Mouse (Mus musculus): ENCODE data around the gene Nfe2. TPM values are rescaled to one million over a fixed set of nuclear protein-coding genes. Genes with fewer than 3 reads are reported as not detected.

Gene Nfe2
- polyA plus RNA-seq, 1 experiment from 2014 or later = 2.4 TPM

DNA sequence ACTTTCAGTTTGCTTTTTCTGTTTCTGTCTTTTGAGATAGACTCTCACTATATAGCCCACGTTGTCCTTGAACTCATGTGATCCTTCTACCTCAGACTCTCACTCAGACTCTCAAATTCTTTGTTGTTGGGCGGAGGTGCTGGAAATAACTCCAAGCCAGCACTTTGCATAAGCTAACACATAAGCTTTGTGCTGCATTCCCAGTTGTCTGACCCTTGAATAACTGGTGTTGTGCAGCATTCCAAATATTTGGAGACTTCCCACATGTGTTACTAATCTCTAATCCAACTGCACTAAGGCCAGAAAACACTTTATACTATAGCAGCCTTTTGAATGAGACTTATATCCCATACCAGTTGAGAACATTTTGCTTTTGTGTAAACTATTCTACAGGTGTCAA lies 29.3 kb downstream of the Nfe2 start:
- H3K9me3 ChIP-seq = no peaks in the 10 kb centered on the region
- H3K4me1 ChIP-seq = peaks cover 13% of the 10 kb centered on the region
- WGBS = 65% methylated on average over 2 of the region's 2 CpGs
- H3K27ac ChIP-seq = no peak overlapping the region
- H3K4me3 ChIP-seq = no peak overlapping the region
- no peak overlapping the region for H3K4me2 ChIP-seq
- ATAC-seq (ENCODE audit: insufficient number of reproducible peaks, insufficient read depth, low FRiP score, low TSS enrichment, low read depth) = no peak
- H3K36me3 ChIP-seq = 0 out of 2 replicates have a peak, but pooled peaks cover 6% of the 10 kb centered on the region
- H3K27me3 ChIP-seq = no peaks in the 10 kb centered on the region
- no peak overlapping the region for H3K9ac ChIP-seq

GRCm38 (mm10) chr15:103227572-103227971 lies 30.6 kb downstream of the Nfe2 start:
- Histone ChIP-seq H3K9ac (no peak overlapping the region), H3K4me1 (peaks cover 13% of the 10 kb centered on the region), H3K4me3 (no peak overlapping the region), H3K27me3 (no peaks in the 10 kb centered on the region), H3K27ac (no peak overlapping the region), H3K9me3 (no peaks in the 10 kb centered on the region), H3K4me2 (no peak overlapping the region), H3K36me3 (0 out of 2 replicates have a peak, but pooled peaks cover 9% of the 10 kb centered on the region)
- 87% methylated on average over 2 of the region's 2 CpGs for WGBS
- ATAC-seq (ENCODE audit: insufficient number of reproducible peaks, insufficient read depth, low FRiP score, low TSS enrichment, low read depth) = no peak

DNA sequence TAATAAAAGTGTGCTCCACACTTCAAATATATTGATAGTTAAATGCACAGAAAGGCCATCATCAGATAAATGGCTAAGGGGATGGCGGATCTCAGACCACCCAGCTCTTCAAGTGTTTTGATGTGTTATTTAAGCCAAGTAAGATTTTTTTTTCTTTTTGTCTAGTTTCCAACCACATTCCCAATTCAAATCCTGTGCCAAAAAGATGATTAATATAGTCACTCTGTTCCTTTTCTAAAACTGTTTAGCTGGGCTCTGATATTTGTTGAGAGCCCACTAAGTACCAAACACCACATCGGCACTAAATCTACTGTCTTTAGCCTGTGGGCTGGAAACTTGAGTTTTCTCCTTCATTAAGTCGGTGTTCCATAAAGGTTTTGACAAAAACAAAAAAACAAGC lies 31.2 kb downstream of the Nfe2 start:
- Histone ChIP-seq H3K4me2 (no peak overlapping the region), H3K36me3 (0 out of 2 replicates have a peak, but pooled peaks cover 10% of the 10 kb centered on the region), H3K4me3 (no peak overlapping the region), H3K9me3 (no peaks in the 10 kb centered on the region), H3K4me1 (peaks cover 13% of the 10 kb centered on the region), H3K27me3 (no peaks in the 10 kb centered on the region), H3K9ac (no peak overlapping the region), H3K27ac (no peak overlapping the region)
- 85% methylated on average over 3 of the region's 3 CpGs for WGBS
- ATAC-seq (ENCODE audit: insufficient number of reproducible peaks, insufficient read depth, low FRiP score, low TSS enrichment, low read depth) = no peak

DNA sequence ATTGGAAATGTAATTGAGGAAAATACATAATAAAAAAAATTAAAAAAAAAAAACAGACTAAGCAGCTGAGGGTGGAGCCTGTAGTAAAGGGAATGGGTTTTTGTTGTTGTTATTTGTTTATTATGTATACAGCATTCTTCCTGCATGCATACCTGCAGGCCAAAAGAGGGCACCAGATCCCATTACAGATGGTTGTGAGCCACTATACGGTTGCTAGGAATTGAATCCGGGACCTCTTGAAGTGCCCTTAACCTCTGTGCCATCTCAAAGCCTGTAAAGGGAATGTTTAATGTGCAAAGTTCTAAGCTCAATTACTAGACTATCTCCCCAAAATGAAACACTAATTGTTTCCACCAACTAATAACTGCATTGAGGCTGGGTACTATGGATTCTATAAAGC lies 34.0 kb downstream of the Nfe2 start:
- Histone ChIP-seq H3K27ac (no peak overlapping the region), H3K4me3 (no peak overlapping the region), H3K36me3 (0 out of 2 replicates have a peak, but pooled peaks cover 10% of the 10 kb centered on the region), H3K4me2 (no peak overlapping the region), H3K4me1 (peaks cover 18% of the 10 kb centered on the region), H3K27me3 (no peaks in the 10 kb centered on the region), H3K9ac (no peak overlapping the region), H3K9me3 (no peaks in the 10 kb centered on the region)
- ATAC-seq (ENCODE audit: insufficient number of reproducible peaks, insufficient read depth, low FRiP score, low TSS enrichment, low read depth) = no peak
- WGBS = 87% methylated on average over 2 of the region's 2 CpGs

DNA sequence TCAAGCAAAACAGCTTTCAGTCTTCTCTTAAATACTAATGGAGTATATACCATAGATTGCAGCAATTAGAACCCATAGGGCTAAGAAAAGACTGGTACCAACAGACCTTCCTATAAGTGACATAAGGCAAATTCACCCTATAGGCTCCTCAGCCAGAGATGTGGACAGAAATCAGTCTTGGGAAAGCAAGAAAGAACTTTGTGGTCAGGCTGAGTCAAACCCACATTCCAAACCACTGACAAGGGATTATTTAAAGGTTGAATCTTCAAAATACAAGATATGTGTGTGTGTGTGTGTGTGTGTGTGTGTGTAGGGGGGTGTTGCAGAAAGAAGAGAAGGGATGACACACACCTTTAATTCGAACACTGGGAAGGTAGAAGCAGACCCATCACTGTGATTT lies 36.8 kb downstream of the Nfe2 start:
- ATAC-seq (ENCODE audit: insufficient number of reproducible peaks, insufficient read depth, low FRiP score, low TSS enrichment, low read depth) = no peak
- WGBS = 86% methylated on average over 1 of the region's 1 CpGs
- H3K36me3 ChIP-seq = 0 out of 2 replicates have a peak, but pooled peaks cover 10% of the 10 kb centered on the region
- H3K4me3 ChIP-seq = no peak overlapping the region
- H3K27ac ChIP-seq = peak overlapping the region; percentile 22; the same call in 1 of the 2 replicates
- no peak overlapping the region; the same call in 1 of the 2 replicates for H3K9ac ChIP-seq
- no peaks in the 10 kb centered on the region for H3K27me3 ChIP-seq
- H3K4me2 ChIP-seq = no peak overlapping the region
- H3K9me3 ChIP-seq = no peaks in the 10 kb centered on the region
- H3K4me1 ChIP-seq = peaks cover 12% of the 10 kb centered on the region; the same call in 1 of the 2 replicates

- 60% methylated on average over 3 of the region's 3 CpGs for WGBS
- Histone ChIP-seq H3K9ac (no peak overlapping the region; the same call in 1 of the 2 replicates), H3K4me1 (peaks cover 17% of the 10 kb centered on the region), H3K27me3 (no peaks in the 10 kb centered on the region), H3K4me2 (no peak overlapping the region), H3K36me3 (0 out of 2 replicates have a peak, but pooled peaks cover 10% of the 10 kb centered on the region), H3K4me3 (no peak overlapping the region), H3K27ac (peak overlapping the region; percentile 22; the same call in 1 of the 2 replicates), H3K9me3 (no peaks in the 10 kb centered on the region)
- ATAC-seq (ENCODE audit: insufficient number of reproducible peaks, insufficient read depth, low FRiP score, low TSS enrichment, low read depth) = no peak
Measured at GRCm38 (mm10) chr15:103220785-103221184, 37.4 kb downstream of the Nfe2 start.

DNA sequence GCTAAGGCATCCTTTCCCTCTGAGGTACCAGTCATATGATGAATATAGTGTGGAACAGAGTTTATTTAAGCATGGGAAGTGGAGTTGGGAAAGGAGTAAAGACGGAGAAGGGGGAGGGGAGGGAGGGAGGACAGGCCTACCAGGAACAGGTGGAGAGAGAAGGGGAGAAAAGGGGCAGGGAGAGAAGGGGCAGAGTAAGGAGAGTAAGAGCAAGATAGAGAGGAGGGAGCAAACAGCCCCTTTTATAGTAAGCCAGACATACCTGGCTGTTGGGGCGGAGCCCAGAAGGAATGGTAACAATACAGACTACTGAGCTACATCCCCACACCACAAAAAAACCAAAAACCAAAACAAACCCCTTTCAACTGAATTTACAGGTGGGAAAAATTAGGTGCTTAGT lies 42.2 kb downstream of the Nfe2 start:
- no peaks in the 10 kb centered on the region for H3K27me3 ChIP-seq
- no peaks in the 10 kb centered on the region for H3K9me3 ChIP-seq
- peak overlapping the region; percentile 95 for H3K27ac ChIP-seq
- H3K9ac ChIP-seq = no peak overlapping the region
- ATAC-seq (ENCODE audit: insufficient number of reproducible peaks, insufficient read depth, low FRiP score, low TSS enrichment, low read depth) = no peak
- peak overlapping the region; percentile 64 for H3K4me2 ChIP-seq
- peaks cover 22% of the 10 kb centered on the region for H3K4me1 ChIP-seq
- peaks cover 20% of the 10 kb centered on the region for H3K36me3 ChIP-seq
- peak overlapping the region; percentile 39; the same call in 1 of the 2 replicates for H3K4me3 ChIP-seq
- 28% methylated on average over 2 of the region's 2 CpGs for WGBS

GRCm38 (mm10) chr15:103214971-103215907 lies 43.0 kb downstream of the Nfe2 start:
- Histone ChIP-seq H3K4me1 (peaks cover 17% of the 10 kb centered on the region), H3K9me3 (no peaks in the 10 kb centered on the region), H3K4me3 (peak overlapping the region; percentile 39), H3K9ac (peak overlapping the region; percentile 57), H3K27me3 (no peaks in the 10 kb centered on the region), H3K36me3 (peaks cover 28% of the 10 kb centered on the region), H3K27ac (peak overlapping the region; percentile 95), H3K4me2 (peak overlapping the region; percentile 64)
- WGBS = under 1% methylated on average over 15 of the region's 15 CpGs
- peak; percentile 96 for ATAC-seq (ENCODE audit: insufficient number of reproducible peaks, insufficient read depth, low FRiP score, low TSS enrichment, low read depth)

DNA sequence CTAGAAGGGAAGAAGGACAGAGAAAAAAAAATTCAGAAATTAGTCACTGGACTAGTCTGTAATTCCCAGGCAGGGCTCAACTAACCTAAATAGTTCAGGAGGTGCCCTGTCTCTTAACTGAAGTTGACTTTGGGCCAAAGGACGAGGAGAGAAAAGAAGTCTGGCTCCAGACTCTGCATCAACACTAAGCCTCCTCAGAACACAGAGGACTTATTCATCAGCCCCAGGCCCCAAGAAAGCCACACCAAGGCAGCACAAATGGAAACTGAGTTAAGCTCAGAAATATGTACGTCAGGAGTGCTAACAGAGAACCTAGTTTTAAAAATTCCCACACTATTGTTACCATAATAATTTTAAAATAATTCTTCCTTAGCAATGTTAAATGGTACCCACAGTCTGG lies 44.1 kb downstream of the Nfe2 start:
- H3K9ac ChIP-seq = peak overlapping the region; percentile 44; the same call in 1 of the 2 replicates
- peak overlapping the region; percentile 77 for H3K27ac ChIP-seq
- no peaks in the 10 kb centered on the region for H3K27me3 ChIP-seq
- H3K9me3 ChIP-seq = no peaks in the 10 kb centered on the region
- H3K4me1 ChIP-seq = peaks cover 17% of the 10 kb centered on the region
- WGBS = 16% methylated on average over 2 of the region's 2 CpGs
- peak overlapping the region; percentile 18; the same call in 1 of the 2 replicates for H3K4me3 ChIP-seq
- ATAC-seq (ENCODE audit: insufficient number of reproducible peaks, insufficient read depth, low FRiP score, low TSS enrichment, low read depth) = no peak
- H3K36me3 ChIP-seq = peaks cover 39% of the 10 kb centered on the region
- H3K4me2 ChIP-seq = peak overlapping the region; percentile 51

DNA sequence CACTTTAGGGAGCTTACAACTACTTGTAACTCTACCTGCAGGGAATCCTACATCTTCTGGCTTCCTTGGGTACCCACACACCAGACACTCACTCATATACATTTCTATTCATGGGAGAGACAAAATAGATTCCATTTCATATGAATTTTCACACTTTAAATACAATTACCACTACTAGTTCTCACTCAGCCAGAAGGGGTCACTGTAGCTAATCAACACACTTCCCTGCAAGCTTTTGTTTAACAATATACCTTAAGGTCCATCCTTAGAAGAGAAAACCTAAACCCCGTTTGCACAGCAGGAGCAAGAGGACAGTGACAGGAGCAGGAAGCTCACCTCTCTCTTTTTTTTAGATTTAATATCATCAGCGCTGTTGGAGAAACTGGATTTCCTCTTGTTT lies 53.0 kb downstream of the Nfe2 start:
- Histone ChIP-seq H3K27ac (no peak overlapping the region), H3K9me3 (no peaks in the 10 kb centered on the region), H3K4me3 (no peak overlapping the region), H3K9ac (no peak overlapping the region), H3K4me1 (peaks cover 4% of the 10 kb centered on the region; the same call in 1 of the 2 replicates), H3K36me3 (peaks cover 71% of the 10 kb centered on the region), H3K27me3 (no peaks in the 10 kb centered on the region), H3K4me2 (no peak overlapping the region)
- WGBS = 63% methylated on average over 2 of the region's 2 CpGs
- no peak for ATAC-seq (ENCODE audit: insufficient number of reproducible peaks, insufficient read depth, low FRiP score, low TSS enrichment, low read depth)

DNA sequence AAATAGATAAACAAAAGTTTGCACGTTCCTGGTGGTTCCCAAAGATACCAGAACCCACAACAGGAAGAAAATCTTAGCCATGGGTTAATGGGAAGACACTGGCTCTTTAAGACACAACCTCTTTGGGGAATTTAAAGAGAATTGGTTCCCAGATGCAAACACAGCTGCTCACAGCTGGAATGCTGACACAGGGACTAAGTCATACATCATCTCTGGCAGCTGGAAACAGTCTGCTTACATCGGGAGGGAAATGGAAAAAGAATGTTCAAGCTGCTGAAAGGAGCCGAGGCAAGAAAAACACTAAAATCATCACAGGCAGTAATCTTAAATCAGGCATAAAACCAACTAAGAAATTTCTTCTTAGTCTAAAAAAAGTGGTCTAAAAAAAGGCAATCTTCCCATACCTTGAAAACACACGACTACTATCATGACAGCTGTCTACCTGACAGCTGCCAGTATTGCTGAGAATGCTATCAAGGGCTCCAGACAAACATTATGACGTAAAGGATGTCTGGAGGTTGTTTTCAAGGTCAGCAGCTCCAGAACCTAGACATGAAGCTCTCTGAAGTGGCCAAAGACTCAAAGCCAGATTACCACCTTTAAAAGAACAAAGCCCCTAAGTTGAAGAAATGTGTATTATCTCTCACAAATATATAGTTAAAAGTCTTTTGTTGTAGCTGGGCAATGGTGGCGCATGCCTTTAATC lies 56.0 kb downstream of the Nfe2 start:
- Histone ChIP-seq H3K4me3 (no peak overlapping the region), H3K9me3 (no peaks in the 10 kb centered on the region), H3K9ac (no peak overlapping the region), H3K27me3 (no peaks in the 10 kb centered on the region), H3K4me1 (peaks cover 4% of the 10 kb centered on the region; the same call in 1 of the 2 replicates), H3K4me2 (no peak overlapping the region), H3K27ac (peak overlapping the region; percentile 40; the same call in 1 of the 2 replicates), H3K36me3 (peaks cover 68% of the 10 kb centered on the region)
- WGBS = 53% methylated on average over 6 of the region's 6 CpGs
- no peak for ATAC-seq (ENCODE audit: insufficient number of reproducible peaks, insufficient read depth, low FRiP score, low TSS enrichment, low read depth)
